Mouse (Mus musculus): ENCODE measurements at regions not wholly inside any gene's neighbourhood (a gene's known extent, or its start where the extent isn't known, plus 50 kb on each side); places are given as distances from the start of the nearest gene placed in this dataset.

DNA sequence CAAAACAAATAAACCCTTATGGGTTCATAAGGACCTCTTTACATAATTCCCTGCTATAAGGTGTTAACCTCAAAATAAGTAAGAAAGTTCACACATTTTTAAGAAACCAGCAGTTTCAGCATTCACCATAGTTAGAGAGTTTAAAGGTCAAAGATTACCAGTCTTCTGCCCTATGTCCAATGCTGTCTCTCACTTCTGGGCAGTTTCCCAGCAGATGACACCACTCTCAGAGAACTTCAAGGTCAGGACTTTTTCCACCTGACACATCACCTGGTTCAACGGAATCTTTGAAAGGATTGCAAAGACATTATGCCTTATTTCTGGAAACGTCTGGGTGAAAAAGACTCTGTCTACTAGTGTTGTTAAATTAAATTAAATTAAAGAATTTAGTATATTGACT, 458.1 kb upstream of the Gm5150 start:
- no peak overlapping the region for H3K4me2 ChIP-seq (replicated peaks; ENCODE audit: low read depth)
- no peak overlapping the region for H3K4me3 ChIP-seq (ENCODE audit: low read depth, low read length)
- ATAC-seq = no peak
- no peak overlapping the region for H3K27ac ChIP-seq (ENCODE audit: low read depth, low read length)
- no peaks in the 10 kb centered on the region; the same call in 1 of the 2 replicates for H3K4me1 ChIP-seq (replicated peaks; ENCODE audit: control insufficient read depth, insufficient read depth, low read length)
- no peaks in the 10 kb centered on the region for H3K27me3 ChIP-seq (replicated peaks; ENCODE audit: control insufficient read depth, insufficient read depth, low read length)
- WGBS = 73% methylated on average over 2 of the region's 2 CpGs
- no peak for TF ChIP-seq CTCF (IDR thresholded peaks at IDR 0.05; ENCODE audit: low read depth)
- H3K9ac ChIP-seq (ENCODE audit: low read depth, low read length) = no peak overlapping the region
- no peaks in the 10 kb centered on the region for H3K36me3 ChIP-seq (ENCODE audit: control insufficient read depth, insufficient read depth)
- H3K9me3 ChIP-seq (ENCODE audit: control insufficient read depth) = no peaks in the 10 kb centered on the region

DNA sequence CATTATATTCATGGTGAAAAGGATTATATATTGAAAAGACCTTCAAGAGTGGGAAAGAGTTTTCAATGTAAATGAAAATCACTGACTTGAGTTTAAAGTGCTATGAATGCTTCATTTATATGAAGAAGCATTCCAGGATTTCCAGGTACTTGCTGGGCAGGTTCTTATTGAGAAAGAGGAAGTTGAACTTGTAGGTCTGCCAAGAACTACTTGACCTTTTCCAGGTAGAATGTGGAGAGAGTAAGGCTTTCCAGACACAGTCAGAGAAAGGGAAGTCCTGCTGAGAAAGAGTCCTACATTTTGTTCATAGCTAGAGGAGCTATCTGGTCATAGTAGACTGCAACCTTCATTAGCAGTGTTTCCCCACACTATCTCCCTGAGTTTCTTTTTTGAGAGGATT, 426.8 kb upstream of the Gm5150 start:
- no peak for ATAC-seq
- Histone ChIP-seq H3K9me3 (ENCODE audit: control insufficient read depth) (no peaks in the 10 kb centered on the region), H3K27ac (ENCODE audit: low read depth, low read length) (no peak overlapping the region), H3K27me3 (replicated peaks; ENCODE audit: control insufficient read depth, insufficient read depth, low read length) (no peaks in the 10 kb centered on the region), H3K4me2 (replicated peaks; ENCODE audit: low read depth) (no peak overlapping the region), H3K36me3 (ENCODE audit: control insufficient read depth, insufficient read depth) (no peaks in the 10 kb centered on the region), H3K4me3 (ENCODE audit: low read depth, low read length) (no peak overlapping the region), H3K4me1 (replicated peaks; ENCODE audit: control insufficient read depth, insufficient read depth, low read length) (no peaks in the 10 kb centered on the region), H3K9ac (ENCODE audit: low read depth, low read length) (no peak overlapping the region)
- TF ChIP-seq CTCF (IDR thresholded peaks at IDR 0.05; ENCODE audit: low read depth) = no peak

DNA sequence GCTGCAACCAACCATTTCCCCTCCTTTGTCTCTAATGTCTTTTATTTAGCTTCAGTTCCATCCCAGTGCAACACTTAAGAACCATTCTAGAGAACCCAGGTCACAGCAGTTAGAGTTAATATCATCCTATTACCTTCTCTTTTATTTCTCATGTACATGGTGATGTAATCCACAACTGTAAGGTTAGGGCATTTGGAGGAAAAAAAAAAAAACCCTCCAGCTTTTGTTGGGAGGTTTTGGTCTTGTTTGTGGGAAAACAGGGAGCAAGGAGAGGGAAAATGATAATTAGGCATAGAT, 425.5 kb upstream of the Gm5150 start:
- no peak overlapping the region for H3K9ac ChIP-seq (ENCODE audit: low read depth, low read length)
- H3K4me1 ChIP-seq (replicated peaks; ENCODE audit: control insufficient read depth, insufficient read depth, low read length) = no peaks in the 10 kb centered on the region
- H3K27me3 ChIP-seq (replicated peaks; ENCODE audit: control insufficient read depth, insufficient read depth, low read length) = no peaks in the 10 kb centered on the region
- H3K36me3 ChIP-seq (ENCODE audit: control insufficient read depth, insufficient read depth) = no peaks in the 10 kb centered on the region
- H3K4me3 ChIP-seq (ENCODE audit: low read depth, low read length) = no peak overlapping the region
- TF ChIP-seq CTCF (IDR thresholded peaks at IDR 0.05; ENCODE audit: low read depth) = no peak
- no peak overlapping the region for H3K4me2 ChIP-seq (replicated peaks; ENCODE audit: low read depth)
- no peaks in the 10 kb centered on the region for H3K9me3 ChIP-seq (ENCODE audit: control insufficient read depth)
- ATAC-seq = no peak
- no peak overlapping the region for H3K27ac ChIP-seq (ENCODE audit: low read depth, low read length)

DNA sequence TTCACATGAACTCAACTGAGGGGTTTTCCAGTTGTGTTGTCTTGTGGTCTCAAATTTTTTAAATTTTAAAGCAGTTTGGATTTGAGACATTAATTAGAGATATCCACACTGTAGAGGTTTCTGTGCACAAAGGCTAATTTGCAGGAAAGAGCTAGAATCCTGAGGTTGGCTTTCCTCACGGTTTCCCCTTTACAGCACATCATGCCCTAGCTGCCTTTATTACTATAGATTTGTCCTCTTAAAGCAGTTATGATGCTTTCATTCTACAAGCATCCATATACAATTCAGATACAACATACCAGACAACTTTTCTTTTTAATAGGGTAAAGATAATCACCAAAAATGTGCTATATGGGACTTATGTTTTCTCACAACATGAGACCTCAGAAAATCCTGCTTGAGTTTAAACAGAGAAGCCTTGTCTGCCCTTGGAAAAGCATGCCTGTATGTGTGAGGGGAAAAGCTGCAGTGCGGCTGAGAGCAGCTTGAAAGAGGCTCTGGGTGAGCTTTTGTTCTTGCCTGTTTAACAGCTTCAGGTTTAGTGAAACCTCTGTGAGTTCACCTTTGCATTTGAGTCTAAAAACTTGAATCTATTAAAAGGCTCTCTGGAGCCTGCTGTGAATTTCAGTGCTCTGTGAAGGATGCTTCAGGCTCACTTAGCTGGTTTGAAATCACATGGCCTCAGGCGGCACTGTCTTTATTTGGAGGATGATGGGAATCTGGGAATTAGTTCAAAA, 425.0 kb upstream of the Gm5150 start:
- Histone ChIP-seq H3K27me3 (replicated peaks; ENCODE audit: control insufficient read depth, insufficient read depth, low read length) (no peaks in the 10 kb centered on the region), H3K27ac (ENCODE audit: low read depth, low read length) (no peak overlapping the region), H3K9me3 (ENCODE audit: control insufficient read depth) (no peaks in the 10 kb centered on the region), H3K9ac (ENCODE audit: low read depth, low read length) (no peak overlapping the region), H3K4me2 (replicated peaks; ENCODE audit: low read depth) (no peak overlapping the region), H3K4me1 (replicated peaks; ENCODE audit: control insufficient read depth, insufficient read depth, low read length) (no peaks in the 10 kb centered on the region), H3K36me3 (ENCODE audit: control insufficient read depth, insufficient read depth) (no peaks in the 10 kb centered on the region), H3K4me3 (ENCODE audit: low read depth, low read length) (no peak overlapping the region)
- 65% methylated on average over 3 of the region's 3 CpGs for WGBS
- no peak for ATAC-seq
- no peak for TF ChIP-seq CTCF (IDR thresholded peaks at IDR 0.05; ENCODE audit: low read depth)

All from intestine, postnatal 0 days (tissue).